Mouse (Mus musculus) T-helper 1 cell (primary cell): ENCODE measurements around the gene Haus8.
"Not testable (repeated sequence)": the region's sequence is repeated elsewhere in the genome, so short reads cannot be mapped to it uniquely, and the experiment has no call there.

Experiments
- in situ Hi-C: fragments of 300-600 bp; cut with MboI, MseI; formaldehyde crosslinking; loops from one replicate; pipeline ENCODE4 v1.15.1; 2025; ENCODE audit warnings: high pct_unique_total_duplicates

Gene Haus8

DNA sequence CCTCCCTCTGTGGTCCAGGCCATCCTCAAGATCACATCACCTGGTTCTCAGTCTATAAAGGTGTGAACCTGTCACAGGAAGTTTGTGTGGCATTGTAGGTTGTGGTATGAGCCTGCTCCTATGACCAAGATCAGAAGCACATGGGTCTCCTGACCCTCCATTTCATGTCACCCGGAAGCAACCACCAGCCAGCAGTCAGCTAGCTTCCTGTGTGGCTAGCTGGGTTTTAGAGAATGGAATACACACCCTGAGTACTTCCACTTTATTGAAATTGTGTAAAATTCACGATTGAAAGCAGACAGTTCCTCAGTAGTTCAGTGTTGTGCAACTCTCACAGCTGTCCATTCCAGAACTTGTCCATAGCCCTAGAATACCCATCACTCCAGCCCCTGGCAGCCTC, 13.5 kb upstream of the Haus8 start:
- in situ Hi-C loops = not testable (repeated sequence)

DNA sequence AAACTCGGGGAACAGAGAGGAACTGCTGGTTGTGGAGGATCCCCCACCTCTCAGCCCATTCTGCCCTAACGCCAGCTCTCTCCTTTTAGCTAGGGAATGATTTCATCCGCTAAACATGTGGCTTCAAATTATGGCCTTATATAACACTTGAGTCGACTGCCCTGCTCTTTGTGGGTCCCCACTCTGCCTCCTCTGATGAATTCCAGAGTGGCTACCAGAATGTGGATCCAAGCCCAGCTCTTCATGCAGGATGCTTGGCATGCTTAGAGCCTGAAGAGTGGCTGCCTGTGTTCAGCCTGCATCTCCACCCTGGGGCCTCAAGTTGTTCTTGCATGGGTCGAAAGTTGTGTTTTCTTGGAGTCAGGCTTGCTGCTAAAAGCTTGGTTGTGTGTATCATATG, 9.9 kb upstream of the Haus8 start:
- in situ Hi-C loops = loop anchor here (5.0 kb wide), 1 partner anchor 455 kb away; no protein-coding TSS in a partner anchor

DNA sequence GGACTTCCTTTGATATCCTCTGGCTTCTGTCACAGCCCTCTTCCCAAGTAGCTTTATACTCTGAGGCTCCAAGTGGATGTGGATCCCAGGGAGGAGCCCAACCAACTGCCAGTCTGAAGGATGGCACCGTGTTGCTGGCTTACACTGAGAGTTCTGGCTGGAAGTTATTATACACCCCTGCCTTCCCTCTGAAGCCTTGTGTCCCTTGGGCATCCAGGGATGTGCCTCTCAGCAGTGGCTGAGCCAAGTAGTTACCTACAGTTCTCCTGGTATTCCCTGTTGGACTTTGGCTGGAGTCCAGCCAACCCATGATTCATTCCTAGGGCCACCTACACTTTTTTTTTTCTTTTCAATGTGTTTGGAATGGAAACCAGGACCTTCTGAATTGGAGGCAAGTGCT, 9.0 kb upstream of the Haus8 start:
- in situ Hi-C loops = loop anchor here (5.0 kb wide), 1 partner anchor 456 kb away; no protein-coding TSS in a partner anchor

DNA sequence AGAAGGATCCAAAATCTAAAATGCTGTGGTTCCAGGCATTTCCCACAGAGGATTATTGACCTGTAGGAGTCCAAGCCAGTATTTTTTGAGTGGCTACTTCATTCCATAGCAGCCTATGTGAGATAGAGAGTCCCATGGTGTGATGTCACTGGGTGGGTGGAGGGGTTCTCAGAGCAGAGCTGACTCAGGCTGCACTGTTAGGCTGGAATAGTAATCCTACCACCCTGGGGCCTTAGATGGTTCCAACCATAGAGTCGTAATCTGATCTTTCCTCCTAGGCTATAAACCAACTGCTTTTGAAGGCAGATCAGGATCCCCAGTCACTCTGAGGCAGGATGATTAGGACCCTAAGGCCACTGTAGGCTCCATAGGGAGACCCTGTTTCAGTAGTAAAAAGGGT, 6.7 kb upstream of the Haus8 start:
- in situ Hi-C loops = loop anchor here (10.0 kb wide), 2 partner anchors 385 to 1475 kb away; partner anchors contain the start of genes Rpl18a and Slc5a5

DNA sequence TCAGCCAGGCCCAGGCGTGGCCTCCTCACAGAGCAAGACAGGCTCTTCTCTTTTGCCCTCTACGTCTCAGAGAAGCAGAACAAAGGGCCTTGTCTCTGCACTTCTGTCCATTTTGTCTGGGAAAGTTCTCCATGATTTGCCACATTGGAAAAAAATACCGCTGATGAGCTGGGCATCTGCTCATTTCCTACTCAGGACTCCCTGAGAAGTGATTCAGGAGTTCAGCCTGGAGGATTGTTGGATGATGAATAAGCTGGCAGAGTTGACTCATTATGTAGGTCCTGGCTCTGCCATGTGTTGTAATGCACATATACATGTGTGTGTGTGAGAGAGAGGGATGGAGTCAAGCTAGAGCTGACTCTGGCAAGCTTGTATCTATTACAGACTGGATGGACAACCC, 3.4 kb upstream of the Haus8 start:
- in situ Hi-C loops = loop anchor here (10.0 kb wide), 2 partner anchors 381 to 1479 kb away; partner anchors contain the start of genes Rpl18a and Slc5a5

DNA sequence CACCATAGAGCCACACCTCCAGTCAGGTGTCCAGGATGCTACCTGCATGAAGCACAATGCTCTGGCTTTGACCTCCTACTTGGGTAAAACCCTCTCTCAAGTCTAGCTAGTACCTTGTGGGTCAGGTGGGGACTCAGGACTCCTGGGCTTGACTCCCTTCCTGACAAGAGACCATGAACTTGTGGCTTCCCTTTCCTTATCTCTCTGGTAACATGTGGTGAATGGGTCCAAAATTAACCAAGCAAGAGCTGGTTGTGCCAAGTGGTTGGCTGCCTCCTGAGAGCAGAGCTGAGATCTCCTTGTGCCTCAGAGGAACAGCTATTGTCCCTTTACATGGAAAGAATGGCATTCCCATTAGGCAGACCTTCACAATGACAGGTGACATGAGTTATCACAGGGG, 1.7 kb upstream of the Haus8 start:
- in situ Hi-C loops = loop anchor here (10.0 kb wide), 2 partner anchors 380 to 1480 kb away; partner anchors contain the start of genes Rpl18a and Slc5a5

DNA sequence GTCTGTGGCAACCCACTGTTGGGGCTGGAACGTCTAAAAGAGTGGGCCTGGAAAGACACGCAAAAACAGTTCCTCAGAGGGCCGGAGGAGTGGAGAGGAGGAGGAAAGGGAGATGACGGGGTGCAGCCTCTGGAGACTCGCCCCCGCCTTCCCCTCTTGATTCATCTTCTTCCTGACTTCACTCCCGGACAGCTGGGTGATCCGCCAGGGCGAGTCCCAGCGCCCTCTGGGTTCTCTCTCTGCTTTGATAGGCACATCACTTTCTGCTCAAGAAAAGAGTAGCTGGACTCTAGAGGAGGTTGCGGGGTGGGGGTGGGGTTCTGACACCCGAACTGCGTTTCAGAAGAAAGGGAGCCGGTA, 397 bp upstream of the Haus8 start:
- in situ Hi-C loops = loop anchor here (10.0 kb wide), 2 partner anchors 378 to 1482 kb away; partner anchors contain the start of genes Rpl18a and Slc5a5

DNA sequence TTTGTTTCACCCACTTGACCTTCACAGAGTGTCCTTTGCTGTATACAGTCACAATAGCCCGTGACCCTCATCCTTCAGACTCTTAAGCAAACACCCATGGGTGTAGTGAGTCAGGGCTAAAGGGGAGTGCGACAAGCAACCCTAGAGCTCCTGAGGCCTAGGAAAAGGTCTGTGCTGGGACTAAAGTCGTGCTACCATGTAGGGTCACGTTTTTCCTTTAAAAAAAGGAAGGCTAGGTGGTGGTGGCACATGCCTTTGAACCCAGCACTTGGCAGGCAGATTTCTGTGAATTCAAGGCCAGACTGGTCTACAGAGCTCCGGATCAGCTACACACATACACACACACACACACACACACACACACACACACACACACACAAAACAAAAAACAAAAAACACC, 1.1 kb downstream of the Haus8 start:
- in situ Hi-C loops = loop anchor here (10.0 kb wide), 2 partner anchors 377 to 1483 kb away; partner anchors contain the start of genes Rpl18a and Slc5a5

DNA sequence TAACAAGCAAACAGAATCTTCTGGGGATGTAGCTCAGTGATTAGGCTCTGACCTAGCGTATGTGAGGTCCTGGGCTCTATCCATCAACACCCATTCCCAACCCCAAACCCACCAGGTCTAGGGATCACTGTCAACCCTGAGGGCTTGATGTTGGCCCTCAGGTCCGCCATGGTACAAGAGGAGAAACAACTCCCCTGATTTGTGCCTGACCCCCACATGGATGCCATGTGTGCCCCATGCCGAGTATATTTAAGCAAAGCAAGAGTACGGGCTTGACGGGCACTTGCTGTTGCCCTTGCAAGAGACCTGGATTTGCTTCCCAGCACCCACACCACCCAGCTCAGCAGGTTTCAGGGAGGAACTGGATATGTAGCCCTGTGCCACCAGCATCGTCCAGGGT, 4.4 kb downstream of the Haus8 start:
- in situ Hi-C loops = not testable (repeated sequence)

DNA sequence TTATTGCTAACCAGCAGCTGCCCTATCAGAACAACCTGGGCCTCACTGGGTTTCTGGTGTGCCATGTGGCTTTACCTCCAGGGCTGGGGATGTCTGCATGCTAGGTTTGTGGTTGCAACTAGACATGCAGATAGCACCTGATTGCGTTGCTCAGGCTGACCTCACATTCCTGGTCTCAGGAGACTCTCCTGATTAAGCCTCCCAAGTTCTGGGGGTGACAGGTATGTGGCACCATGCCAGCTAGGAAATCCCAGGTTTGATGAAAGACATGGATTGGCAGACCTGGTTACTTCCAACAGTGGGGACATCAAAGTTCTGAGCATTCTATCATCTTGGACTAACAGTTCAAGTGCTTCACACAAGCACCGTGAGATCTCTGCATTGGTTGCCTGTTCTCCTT, 5.0 kb downstream of the Haus8 start:
- in situ Hi-C loops = no loop called here

DNA sequence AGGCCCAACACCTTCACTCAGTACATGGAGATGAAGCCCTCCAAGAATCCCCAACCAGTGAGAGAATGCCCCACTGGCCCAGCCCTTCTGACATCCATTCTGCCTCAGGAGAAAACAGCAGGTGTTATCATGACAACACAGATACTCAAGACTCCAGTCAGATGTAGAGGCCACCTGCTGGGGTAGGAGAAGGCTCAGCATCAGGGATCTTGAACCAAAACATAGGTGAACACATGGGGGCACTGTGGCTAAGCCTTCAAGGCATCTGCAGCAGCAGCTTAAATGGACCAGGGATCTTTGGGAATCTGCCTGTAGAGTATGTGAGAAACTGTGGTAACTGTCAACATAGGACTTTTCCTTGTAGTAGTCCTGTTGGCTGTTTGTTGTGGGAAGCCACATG, 11.5 kb downstream of the Haus8 start:
- in situ Hi-C loops = no loop called here

DNA sequence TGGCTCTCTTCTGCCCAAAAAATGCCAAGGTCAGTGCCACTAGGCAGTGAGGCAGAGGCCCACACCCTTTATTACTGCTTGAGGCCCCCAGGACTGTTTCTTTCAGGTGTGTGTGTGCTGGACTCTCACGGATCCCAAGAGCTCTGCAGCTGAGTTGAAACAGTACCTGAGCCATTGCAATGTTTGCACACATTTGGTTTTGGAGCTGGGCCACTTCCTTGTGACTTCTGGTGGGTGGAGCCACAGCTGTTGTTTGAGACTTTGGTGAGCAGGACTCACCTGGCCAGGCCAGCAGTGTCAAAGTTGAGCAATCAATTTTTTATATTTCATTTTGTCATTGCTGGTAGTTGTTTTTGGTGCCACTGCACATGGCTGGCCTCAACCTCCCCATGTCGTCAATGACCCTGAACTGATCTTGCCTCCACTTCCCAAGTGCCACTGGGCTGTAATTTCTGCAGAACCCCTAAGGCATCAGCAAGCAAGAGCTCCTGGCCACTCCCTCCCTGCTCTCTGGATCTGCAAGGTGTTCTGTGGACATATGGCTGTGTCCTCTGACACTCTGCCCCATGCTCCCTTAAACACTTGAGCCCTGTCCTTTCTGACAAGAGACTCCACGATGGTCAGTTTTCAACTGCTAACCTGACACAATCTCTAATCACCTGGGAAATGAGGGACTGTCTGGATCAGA, 16.0 kb downstream of the Haus8 start:
- in situ Hi-C loops = no loop called here

DNA sequence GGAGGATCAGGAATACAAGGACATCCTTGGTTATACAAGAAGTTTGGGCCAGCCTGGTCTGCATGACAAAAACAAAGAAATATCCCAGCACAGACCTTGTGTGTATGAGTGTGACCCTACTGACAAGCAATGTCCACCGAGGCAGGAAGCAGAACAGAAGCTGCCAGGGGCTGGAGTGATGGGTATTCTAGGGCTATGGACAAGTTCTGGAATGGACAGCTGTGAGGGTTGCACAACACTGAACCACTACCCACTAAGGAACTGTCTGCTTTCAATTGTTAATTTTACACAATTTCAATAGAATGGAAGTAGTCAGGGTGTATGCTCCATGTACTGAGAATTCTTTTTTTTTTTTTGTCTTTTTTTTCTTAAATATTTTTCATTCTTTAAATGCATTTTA, 24.5 kb downstream of the Haus8 start:
- in situ Hi-C loops = no loop called here

DNA sequence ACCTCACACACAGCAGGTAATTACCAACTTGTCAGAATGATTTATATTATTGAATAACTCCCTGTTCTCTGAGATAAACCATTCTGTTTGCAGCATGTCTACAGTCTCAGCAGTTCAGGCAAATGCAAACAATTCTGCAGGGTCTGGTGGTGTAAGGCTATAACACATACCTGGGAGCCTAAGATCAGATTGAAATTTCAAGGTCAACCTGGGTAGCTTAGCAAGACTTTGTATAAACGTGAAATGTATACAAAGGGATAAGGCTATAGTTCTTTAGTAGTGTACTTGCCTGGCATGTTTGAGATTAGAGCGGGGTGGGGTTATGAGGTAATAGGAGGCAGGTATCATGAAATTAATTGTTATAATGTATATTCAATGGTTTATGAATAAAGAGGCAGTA, 30.0 kb downstream of the Haus8 start:
- in situ Hi-C loops = no loop called here

DNA sequence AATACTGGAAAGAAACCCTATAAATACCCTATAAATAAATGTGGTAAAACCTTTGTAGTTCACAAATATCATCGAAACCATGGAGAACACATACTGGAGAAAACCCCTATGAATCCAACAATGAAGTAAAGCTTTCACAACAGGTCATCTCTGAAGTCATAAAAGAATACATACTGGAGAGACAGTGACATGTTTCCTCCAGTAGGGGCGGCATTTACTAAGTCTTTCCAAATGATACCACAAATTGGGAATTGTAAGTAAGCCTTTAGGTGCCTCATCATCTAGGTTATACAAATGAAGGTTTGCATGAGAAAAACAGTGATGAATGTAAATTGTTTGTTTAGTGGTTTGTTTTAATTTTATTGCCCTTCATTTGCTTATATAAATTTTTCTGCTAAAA, 48.2 kb downstream of the Haus8 start:
- in situ Hi-C loops = no loop called here

DNA sequence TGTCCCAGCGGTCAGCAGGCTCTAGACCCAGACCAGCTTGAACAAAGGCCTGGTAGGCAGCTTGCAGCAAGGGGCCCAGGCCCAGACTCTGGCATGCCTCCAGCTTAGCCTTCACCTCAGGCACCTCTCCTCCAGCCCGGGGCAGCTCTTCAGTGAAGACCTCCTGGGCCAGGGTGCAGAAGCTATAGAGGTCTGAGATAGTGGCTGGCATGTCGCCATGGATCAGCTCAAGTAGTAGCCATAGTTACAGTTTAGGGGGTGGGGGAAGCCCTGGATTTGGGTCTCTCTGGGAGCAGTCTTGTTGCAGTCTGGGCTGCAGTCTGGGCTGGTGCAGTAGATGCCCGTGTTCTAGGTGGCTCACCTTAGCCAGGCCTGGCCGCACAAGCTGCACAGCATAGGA, 58.5 kb downstream of the Haus8 start:
- in situ Hi-C loops = not testable (repeated sequence)

DNA sequence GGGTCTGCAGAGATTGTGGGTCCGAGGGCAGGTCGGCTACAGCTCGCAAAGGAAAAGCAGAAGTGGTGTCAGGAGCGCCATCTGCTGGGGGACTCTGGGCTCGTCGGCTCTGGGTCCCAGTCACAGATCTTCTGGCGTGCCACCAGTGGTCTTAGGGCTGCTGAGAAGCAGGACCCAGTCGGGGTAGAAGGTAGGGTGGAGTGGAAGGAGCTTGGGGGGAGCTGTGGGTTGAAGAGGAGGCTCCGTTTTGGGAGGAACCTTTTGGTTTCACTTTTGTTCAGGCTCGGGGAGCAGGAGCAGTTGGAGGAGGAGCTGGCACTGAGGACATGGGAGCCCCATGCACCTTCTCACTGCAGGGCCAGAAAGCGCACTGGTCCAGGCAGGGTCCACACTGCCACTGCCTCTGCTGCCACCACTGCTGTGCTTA, 67.2 kb downstream of the Haus8 start:
- in situ Hi-C loops = not testable (repeated sequence)
